Mouse (Mus musculus) cerebellum, adult 8-10 months (tissue): ENCODE data around the gene Card9.

Experiments used
- DNase-seq: peaks from one replicate; pipeline ENCODE4 v3.0.0; 2022

Gene Card9

GRCm38 (mm10) chr2:26325386-26326181 lies 35.1 kb downstream of the Card9 start:
- DNase-seq: no peak

GRCm38 (mm10) chr2:26324917-26325316 lies 35.8 kb downstream of the Card9 start:
- no peak for DNase-seq

- DNase-seq: no peak
These were observed 37.0 kb downstream of the Card9 start for GRCm38 (mm10) chr2:26323589-26324325.

GRCm38 (mm10) chr2:26320245-26321185 lies 40.2 kb downstream of the Card9 start:
- DNase-seq: no peak

GRCm38 (mm10) chr2:26319519-26320244 lies 41.0 kb downstream of the Card9 start:
- no peak for DNase-seq

GRCm38 (mm10) chr2:26319109-26319508 lies 41.6 kb downstream of the Card9 start:
- no peak for DNase-seq

- no peak for DNase-seq
These were observed 42.6 kb downstream of the Card9 start for GRCm38 (mm10) chr2:26317991-26318672.

GRCm38 (mm10) chr2:26317371-26317770 lies 43.3 kb downstream of the Card9 start:
- DNase-seq: no peak

- no peak for DNase-seq
These were observed 44.0 kb downstream of the Card9 start for GRCm38 (mm10) chr2:26316576-26317246.

GRCm38 (mm10) chr2:26315925-26316311 lies 44.8 kb downstream of the Card9 start:
- DNase-seq: peak; percentile 82

GRCm38 (mm10) chr2:26315072-26315924 lies 45.4 kb downstream of the Card9 start, which contains the start of gene Gpsm1:
TSS of gene Gpsm1 (plus strand) at chr2:26315515.
- peak; percentile 78 for DNase-seq

- peak; percentile 83 for DNase-seq
These were observed 46.2 kb downstream of the Card9 start for GRCm38 (mm10) chr2:26314281-26315071.

GRCm38 (mm10) chr2:26313394-26313793 lies 47.3 kb downstream of the Card9 start:
- peak; percentile 23 for DNase-seq

- peak; percentile 46 for DNase-seq
These were observed 47.9 kb downstream of the Card9 start for GRCm38 (mm10) chr2:26312812-26313211.

GRCm38 (mm10) chr2:26311936-26312335 lies 48.8 kb downstream of the Card9 start:
- no peak for DNase-seq

GRCm38 (mm10) chr2:26309739-26310138 lies 51.0 kb downstream of the Card9 start:
- DNase-seq: no peak

GRCm38 (mm10) chr2:26306702-26307101 lies 54.0 kb downstream of the Card9 start:
- peak; percentile 18 for DNase-seq

GRCm38 (mm10) chr2:26305555-26305954 lies 55.2 kb downstream of the Card9 start:
- DNase-seq: no peak

- DNase-seq: no peak
These were observed 56.0 kb downstream of the Card9 start for GRCm38 (mm10) chr2:26304711-26305110.
